ENCODE assay signal across 28 mouse cellular contexts in the genomic region with DNA sequence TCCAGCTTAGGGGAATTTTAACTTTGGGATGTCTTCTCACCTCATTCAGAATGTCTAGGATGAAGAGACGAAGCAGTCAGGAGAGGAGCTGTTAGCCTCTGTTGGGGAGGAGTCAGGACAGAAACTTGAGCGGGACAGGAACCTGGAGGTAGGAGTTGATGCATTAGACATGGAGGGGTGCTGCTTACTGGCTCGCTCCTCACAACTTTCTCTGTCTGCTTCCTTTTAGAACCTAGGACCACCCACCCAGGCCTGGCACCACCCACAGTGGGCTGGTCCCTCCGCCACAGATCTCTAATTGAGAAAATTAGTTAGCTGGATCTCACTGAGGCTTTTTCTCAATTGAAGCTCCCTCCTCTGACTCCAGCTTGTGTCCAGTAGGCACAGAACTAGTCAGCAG. TPM values are rescaled to one million over a fixed set of nuclear protein-coding genes. Genes with fewer than 3 reads are reported as not detected.
DNase-seq lines count a peak whose midpoint lies in the region; ATAC-seq and TF ChIP-seq lines count a peak whose summit lies in the region.
"Had no signal": no experiment of that assay in that cellular context is flagged by ENCODE, and none has a peak within 500 bp of the region (broad histone marks: within the 10 kb centered on the region; RNA-seq: fewer than 3 reads in every experiment).

No protein-coding gene starts in this region.

- no peaks in the 10 kb centered on the region for H3K4me1 ChIP-seq in heart, adult 2 months (ENCODE audit: control insufficient read depth, insufficient read depth, low read length)
- H3K4me1 ChIP-seq in testis, adult 2 months (ENCODE audit: control insufficient read depth, insufficient read depth, low read length), result peaks cover 18% of the 10 kb centered on the region
- H3K4me1 ChIP-seq in forebrain, embryonic 14.5 days (ENCODE audit: control insufficient read depth, insufficient read depth, low read length), result no peaks in the 10 kb centered on the region
- H3K4me1 ChIP-seq: embryonic facial prominence, embryonic 13.5 days; embryonic facial prominence, embryonic 15.5 days; forebrain, embryonic 10.5 days; forebrain, embryonic 12.5 days; forebrain, embryonic 15.5 days had no signal

- no peak for ATAC-seq in forebrain, embryonic 14.5 days
- ATAC-seq: CD4-positive, CD25-positive, alpha-beta regulatory T cell, adult 4 months; forebrain, embryonic 15.5 days had no signal

- intact Hi-C loops in heart, adult 2 months (cut with DNase I), result no loop called here
- intact Hi-C loops in left cerebral cortex, postnatal 10 days (cut with DNase I), result no loop called here

- H3K36me3 ChIP-seq in heart, adult 2 months (ENCODE audit: control insufficient read depth, insufficient read depth, low read length), result no peaks in the 10 kb centered on the region
- no peaks in the 10 kb centered on the region for H3K36me3 ChIP-seq in testis, adult 2 months (ENCODE audit: control insufficient read depth, insufficient read depth, low read length)
- H3K36me3 ChIP-seq in forebrain, embryonic 14.5 days (ENCODE audit: control insufficient read depth, insufficient read depth, low read length), result no peaks in the 10 kb centered on the region
- H3K36me3 ChIP-seq: embryonic facial prominence, embryonic 13.5 days; embryonic facial prominence, embryonic 15.5 days; forebrain, embryonic 10.5 days; forebrain, embryonic 12.5 days; forebrain, embryonic 15.5 days; G1E had no signal

- H3K4me3 ChIP-seq in heart, adult 2 months, result no peak overlapping the region
- peak overlapping the region; percentile 79 for H3K4me3 ChIP-seq in testis, adult 2 months (ENCODE audit: control insufficient read depth, low read depth, low read length)
- no peak overlapping the region for H3K4me3 ChIP-seq in forebrain, embryonic 14.5 days (ENCODE audit: low read depth, low read length)
- H3K4me3 ChIP-seq: embryonic facial prominence, embryonic 13.5 days; embryonic facial prominence, embryonic 15.5 days; erythroblast, embryonic 14.5 days; forebrain, embryonic 10.5 days; forebrain, embryonic 12.5 days; forebrain, embryonic 15.5 days had no signal

- DNase-seq in heart, adult 11 months, result peak; percentile 71
- DNase-seq in heart, adult 2 months, result no peak
- DNase-seq in testis, postnatal 10 days (ENCODE audit: low spot score), result no peak
- DNase-seq in NIH3T3 (ENCODE audit: low read depth) (peak; percentile 16), ZHBTc4 (ENCODE audit: low read depth, low spot score) (peak; percentile 54)
- DNase-seq in forebrain, embryonic 14.5 days (ENCODE audit: low spot score), result no peak
- DNase-seq in left cerebral cortex, postnatal 10 days (ENCODE audit: extremely low spot score in 1 of 2, low spot score in 2 of 2), result no peak
- DNase-seq: adrenal gland, adult 2 months; adrenal gland, postnatal 10 days; adrenal gland, postnatal 25 days; B cell, adult 2 months; cerebellum, adult 11 months; cerebellum, adult 18-20 months; cerebellum, adult 8-10 months; cerebellum, adult 9-11 months; cerebellum, postnatal 14 days; cerebellum, postnatal 36 days; embryo, embryonic 11 days had no signal

- H3K27ac ChIP-seq in heart, adult 2 months, result no peak overlapping the region
- H3K27ac ChIP-seq in testis, adult 2 months (ENCODE audit: control insufficient read depth, insufficient read depth, low read depth, low read length), result no peak overlapping the region
- H3K27ac ChIP-seq in forebrain, embryonic 14.5 days (ENCODE audit: low read depth, low read length), result no peak overlapping the region
- H3K27ac ChIP-seq: embryonic facial prominence, embryonic 13.5 days; embryonic facial prominence, embryonic 15.5 days; forebrain, embryonic 10.5 days; forebrain, embryonic 12.5 days; forebrain, embryonic 15.5 days had no signal

- WGBS in heart, adult 2 months, result 79% methylated on average over 4 of the region's 4 CpGs
- WGBS in forebrain, embryonic 14.5 days, result 63% methylated on average over 4 of the region's 4 CpGs

- TF ChIP-seq CTCF in heart, adult 2 months (IDR thresholded peaks at IDR 0.05), result no peak
- no peak for TF ChIP-seq CTCF in testis, adult 2 months (IDR thresholded peaks at IDR 0.05; ENCODE audit: control insufficient read depth, insufficient read depth, insufficient replicate concordance, low read depth, low read length)

- no peaks in the 10 kb centered on the region for H3K27me3 ChIP-seq in heart, adult 2 months (ENCODE audit: control insufficient read depth, insufficient read depth, low read length)
- no peaks in the 10 kb centered on the region for H3K27me3 ChIP-seq in testis, adult 2 months (ENCODE audit: control insufficient read depth, insufficient read depth, low read length)
- H3K27me3 ChIP-seq in forebrain, embryonic 14.5 days (replicated peaks; ENCODE audit: control insufficient read depth, insufficient read depth, low read length), result no peaks in the 10 kb centered on the region
- H3K27me3 ChIP-seq: CH12.LX; embryonic facial prominence, embryonic 13.5 days; embryonic facial prominence, embryonic 15.5 days; forebrain, embryonic 12.5 days; forebrain, embryonic 15.5 days had no signal

- TF ChIP-seq EP300 in heart, adult 2 months (IDR thresholded peaks at IDR 0.05; ENCODE audit: insufficient read depth, low read depth, low read length), result no peak

- no peak overlapping the region for H3K9ac ChIP-seq in heart, adult 2 months (ENCODE audit: low read depth, low read length)
- H3K9ac ChIP-seq in forebrain, embryonic 14.5 days (ENCODE audit: low read length), result no peak overlapping the region
- H3K9ac ChIP-seq: embryonic facial prominence, embryonic 13.5 days; embryonic facial prominence, embryonic 15.5 days; forebrain, embryonic 12.5 days; forebrain, embryonic 15.5 days had no signal

- H3K79me2 ChIP-seq in heart, adult 2 months (replicated peaks; ENCODE audit: control insufficient read depth, insufficient read depth, low read length), result no peaks in the 10 kb centered on the region

- no peak for TF ChIP-seq POLR2A in heart, adult 2 months (IDR thresholded peaks at IDR 0.05; ENCODE audit: insufficient read depth, low read depth, low read length)
- TF ChIP-seq POLR2A in testis, adult 2 months (IDR thresholded peaks at IDR 0.05; ENCODE audit: control insufficient read depth, low read depth, low read length), result no peak

- H3K9me3 ChIP-seq in forebrain, embryonic 14.5 days (replicated peaks; ENCODE audit: control insufficient read depth, low read length), result no peaks in the 10 kb centered on the region
- H3K9me3 ChIP-seq: forebrain, embryonic 15.5 days had no signal

- no peak overlapping the region for H3K4me2 ChIP-seq in forebrain, embryonic 14.5 days (ENCODE audit: low read length)
- H3K4me2 ChIP-seq: embryonic facial prominence, embryonic 13.5 days; embryonic facial prominence, embryonic 15.5 days; forebrain, embryonic 12.5 days; forebrain, embryonic 15.5 days had no signal

RNA-seq across cellular contexts. Expression of gene BC048403, which starts 13.2 kb away (rescaled TPM):
- 1 to 10 TPM; 2.0 to 2.2 TPM for total RNA-seq in heart, adult 2 months (2021)
- polyA plus RNA-seq in heart, adult 2 months (2012; rRNA removed), result 1.9 and 2.8 TPM in 2 replicates
- 3.0 and 3.3 TPM in 2 replicates for polyA plus RNA-seq in testis, adult 2 months (2012; rRNA removed)
- 2.0 and 2.5 TPM in 2 replicates for polyA plus RNA-seq in forebrain, embryonic 14.5 days (2014; fragmentation: Nextera tagmentation; extraction: Ambion mirVana)
- total RNA-seq in left cerebral cortex, postnatal 10 days (2021), result 1 to 10 TPM; 8.6 to 8.8 TPM

Comparison
In these comparisons a context has a peak if more than half of its experiments do, and no peak if none do; other contexts are left out.
1. DNase-seq: peak in heart, adult 11 months (single experiment), NIH3T3 (single experiment) and ZHBTc4 (single experiment); none in heart, adult 2 months (0 of 2), testis, postnatal 10 days (single experiment), forebrain, embryonic 14.5 days (single experiment) and left cerebral cortex, postnatal 10 days (0 of 2).